Mouse (Mus musculus) retina, embryonic 14.5 days (tissue): Measurements from ENCODE around the gene Cmtr2.

Source experiments
- DNase-seq: peaks from one replicate; pipeline ENCODE4 v3.0.0-alpha.2; 2015; ENCODE audit warnings: low spot score

The Cmtr2 gene

GRCm38 (mm10) chr8:110253986-110254385, 38.5 kb downstream of the Cmtr2 start:
- DNase-seq, result no peak

- DNase-seq, result peak; percentile 61
These were observed 50.4 kb downstream of the Cmtr2 start for GRCm38 (mm10) chr8:110265796-110266305.

DNA sequence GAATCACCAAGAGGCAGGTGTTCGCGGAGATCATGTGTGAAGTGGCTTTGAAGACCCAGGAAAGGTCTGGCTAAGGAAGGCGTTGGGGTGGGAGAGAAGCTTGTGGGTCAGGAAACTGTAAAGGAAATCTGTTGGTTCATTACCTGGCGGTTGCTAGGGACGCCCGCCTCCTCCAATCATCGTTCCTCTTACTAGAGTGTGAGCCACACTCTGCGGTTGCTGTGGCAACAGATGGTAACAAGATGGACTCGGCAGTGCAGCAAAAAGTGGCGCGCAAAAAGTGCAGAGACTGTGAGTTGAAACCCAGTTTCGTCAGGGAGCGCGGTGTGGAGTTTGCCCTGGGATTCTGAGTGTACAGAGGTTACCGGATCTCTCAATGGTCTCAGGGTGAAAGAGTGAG, 51.3 kb downstream of the Cmtr2 start, which contains the start of gene Hydin:
Gene Hydin (plus strand): TSS at position 237 of the 400 bp plus-strand sequence.
- peak; percentile 97 for DNase-seq

DNA sequence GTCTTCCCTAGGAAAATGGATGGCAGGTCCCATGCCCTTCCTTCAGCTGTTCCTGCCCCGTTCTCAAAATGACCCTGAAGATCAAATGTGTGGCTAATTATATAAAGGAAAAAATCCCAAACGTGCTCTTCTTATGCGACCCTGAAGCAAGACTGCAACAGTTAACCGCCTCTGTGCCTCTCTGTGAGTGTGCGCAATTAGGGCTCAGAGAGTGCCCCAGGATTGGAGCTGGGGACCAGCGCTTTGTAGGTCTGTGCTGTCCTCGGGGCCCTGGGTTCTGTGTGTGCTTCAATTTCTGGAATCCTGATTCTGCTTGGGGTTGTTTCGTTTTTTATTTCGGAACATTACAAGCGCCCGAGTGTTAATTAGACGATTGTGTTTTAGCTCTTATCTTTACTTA, 51.8 kb downstream of the Cmtr2 start:
- no peak for DNase-seq

DNA sequence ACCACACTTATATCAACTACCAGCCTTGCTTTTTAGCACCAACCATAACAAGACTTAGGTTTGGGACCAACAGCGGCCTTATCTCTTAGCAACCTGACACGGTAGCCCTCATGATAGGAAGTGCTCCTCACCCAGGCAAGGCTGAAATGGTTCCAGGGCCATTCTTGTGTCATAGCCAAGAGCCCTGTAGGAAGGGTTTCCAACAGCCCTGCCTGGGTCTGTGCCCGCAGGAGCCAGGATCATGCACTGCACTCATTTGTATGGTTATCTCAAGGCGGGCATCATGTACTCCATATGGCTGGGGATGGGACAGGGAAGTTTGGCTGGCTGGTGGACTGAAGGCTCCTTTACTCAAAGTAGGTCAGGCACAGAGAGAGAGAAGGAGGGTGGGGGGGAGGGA, 55.2 kb downstream of the Cmtr2 start:
- no peak for DNase-seq

DNA sequence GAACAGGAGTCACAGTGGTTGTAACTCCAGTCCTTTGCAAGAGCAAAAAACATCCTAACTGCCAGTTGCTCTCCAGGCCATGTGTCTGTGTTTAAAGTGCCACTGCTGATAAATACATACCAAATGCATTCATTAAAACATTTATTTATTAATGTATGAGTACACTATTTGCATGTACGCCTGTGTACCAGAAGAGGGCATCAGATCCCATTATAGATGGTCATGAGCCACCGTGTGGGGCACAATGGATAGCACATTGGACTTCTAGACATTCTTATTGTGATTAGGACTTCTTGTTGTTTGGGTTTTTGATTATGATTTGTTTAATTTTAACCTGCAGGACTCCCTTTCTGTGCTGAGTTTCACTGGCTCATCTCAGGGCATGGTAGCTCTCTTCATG, 57.9 kb downstream of the Cmtr2 start:
- DNase-seq, result no peak
